Mouse (Mus musculus) MEL (cell line): ENCODE results near the gene Cela1. TPM values are rescaled to one million over a fixed set of nuclear protein-coding genes. Genes with fewer than 3 reads are reported as not detected.
A peak's percentile ranks its signal among the peaks of the same experiment; 100 is the strongest.

Experiments used
- DNase-seq: peaks from one replicate; pipeline ENCODE4 v3.0.0; 2011; ENCODE audit warnings: low read depth, low spot score
- H3K27ac ChIP-seq: 2 replicates; pipeline ENCODE4 v1.5.1; 2012; ENCODE audit warnings: low read depth, mild to moderate bottlenecking, control low read depth, low read length, moderate library complexity; ENCODE audit not compliant: control insufficient read depth
- H3K27me3 ChIP-seq, 2 experiments: fragments of 150-350 bp in 1 of 2; sonication (generic) in 1 of 2; 2 replicates each; pipeline ENCODE4 v1.6.1; 2012; ENCODE audit warnings: low read length in 2 of 2, mild to moderate bottlenecking in 2 of 2, improper control_type of control experiment in 1 of 2, moderate library complexity in 1 of 2; ENCODE audit not compliant: insufficient read depth in 2 of 2, control insufficient read depth in 1 of 2
- H3K36me3 ChIP-seq, 2 experiments: 2 replicates each; pipeline ENCODE4 v1.6.1; 2012 to 2014; ENCODE audit warnings: low read length in 2 of 2, improper control_type of control experiment in 1 of 2, inconsistent platforms in 1 of 2, mild to moderate bottlenecking in 1 of 2; ENCODE audit not compliant: insufficient read depth in 2 of 2, control insufficient read depth in 1 of 2
- H3K4me1 ChIP-seq, 2 experiments: fragments of 150-350 bp in 1 of 2; sonication (generic) in 1 of 2; 2 replicates each; pipeline ENCODE4 v1.6.1; 2012; ENCODE audit warnings: low read length in 2 of 2, improper control_type of control experiment in 1 of 2, mild to moderate bottlenecking in 1 of 2; ENCODE audit not compliant: insufficient read depth in 2 of 2, control insufficient read depth in 1 of 2
- H3K4me3 ChIP-seq, 2 experiments: fragments of 150-350 bp in 1 of 2; sonication (generic) in 1 of 2; 2 replicates each; pipeline ENCODE4 v1.5.1; 2012; ENCODE audit warnings: low read depth in 2 of 2, low read length in 2 of 2, mild to moderate bottlenecking in 2 of 2, moderate library complexity in 2 of 2, control low read depth in 1 of 2, improper control_type of control experiment in 1 of 2; ENCODE audit not compliant: control insufficient read depth in 1 of 2, insufficient read depth in 1 of 2
- H3K79me2 ChIP-seq: 2 replicates; pipeline ENCODE4 v1.6.1; 2012; ENCODE audit warnings: mild to moderate bottlenecking, low read length, moderate library complexity; ENCODE audit not compliant: control insufficient read depth, poor library complexity, insufficient read depth
- H3K9ac ChIP-seq: 2 replicates; pipeline ENCODE4 v1.6.1; 2012; ENCODE audit warnings: low read depth, mild to moderate bottlenecking, control low read depth, low read length, moderate library complexity; ENCODE audit not compliant: control insufficient read depth, poor library complexity, severe bottlenecking
- H3K9me3 ChIP-seq: fragments of 150-350 bp; sonication (generic); replicated peaks from 2 replicates; pipeline ENCODE4 v1.6.1; 2012; ENCODE audit warnings: mild to moderate bottlenecking, low read length, improper control_type of control experiment, moderate library complexity; ENCODE audit not compliant: insufficient read depth
- BHLHE40 ChIP-seq: IDR thresholded peaks from 2 replicates; pipeline ENCODE4 v1.6.1; 2012; ENCODE audit warnings: low read depth, mild to moderate bottlenecking, inconsistent platforms, low read length, improper control_type of control experiment, borderline replicate concordance
- CHD1 ChIP-seq: IDR thresholded peaks from 2 replicates; pipeline ENCODE4 v1.6.1; 2012; ENCODE audit warnings: low read depth, mild to moderate bottlenecking, inconsistent platforms, low read length, improper control_type of control experiment
- CTCF ChIP-seq, 3 experiments: IDR thresholded peaks in 2 of 3; conservative IDR thresholded peaks in 1 of 3; 2 replicates each; pipeline ENCODE4 v1.5.1; 2011 to 2012; ENCODE audit warnings: low read length in 3 of 3, low read depth in 2 of 3, mild to moderate bottlenecking in 2 of 3, improper control_type of control experiment in 1 of 3, inconsistent platforms in 1 of 3, mixed read lengths in 1 of 3, moderate library complexity in 1 of 3; ENCODE audit not compliant: control insufficient read depth in 1 of 3, insufficient read depth in 1 of 3, poor library complexity in 1 of 3, severe bottlenecking in 1 of 3
- ETS1 ChIP-seq: IDR thresholded peaks from 2 replicates; pipeline ENCODE4 v1.6.1; 2012; ENCODE audit warnings: low read depth, mild to moderate bottlenecking, inconsistent platforms, low read length, improper control_type of control experiment, moderate library complexity
- GABPA ChIP-seq: IDR thresholded peaks from 2 replicates; pipeline ENCODE4 v1.6.1; 2012; ENCODE audit warnings: low read depth, mild to moderate bottlenecking, inconsistent platforms, low read length, improper control_type of control experiment, moderate library complexity
- GATA1 ChIP-seq: IDR thresholded peaks from 2 replicates; pipeline ENCODE4 v1.6.1; 2011; ENCODE audit warnings: low read depth, low read length, improper control_type of control experiment
- HCFC1 ChIP-seq: IDR thresholded peaks from 2 replicates; pipeline ENCODE4 v1.6.1; 2012; ENCODE audit warnings: low read depth, mild to moderate bottlenecking, inconsistent platforms, low read length, improper control_type of control experiment, moderate library complexity
- JUND ChIP-seq: IDR thresholded peaks from 2 replicates; pipeline ENCODE4 v1.6.1; 2011; ENCODE audit warnings: low read depth, mild to moderate bottlenecking, improper control_type of control experiment, low read length
- KAT2A ChIP-seq: conservative IDR thresholded peaks from 2 replicates; pipeline ENCODE4 v1.6.1; 2012; ENCODE audit warnings: low read depth, low read length, improper control_type of control experiment, inconsistent platforms
- MAFK ChIP-seq: IDR thresholded peaks from 2 replicates; pipeline ENCODE4 v1.6.1; 2011; ENCODE audit warnings: low read depth, mild to moderate bottlenecking, low read length, improper control_type of control experiment, borderline replicate concordance
- MAX ChIP-seq: IDR thresholded peaks from 2 replicates; pipeline ENCODE4 v1.6.1; 2011; ENCODE audit warnings: low read length, improper control_type of control experiment
- MAZ ChIP-seq: IDR thresholded peaks from 2 replicates; pipeline ENCODE4 v1.6.1; 2012; ENCODE audit warnings: low read depth, mild to moderate bottlenecking, inconsistent platforms, low read length, improper control_type of control experiment
- MEF2A ChIP-seq: IDR thresholded peaks from 2 replicates; pipeline ENCODE4 v1.6.1; 2014; ENCODE audit warnings: low read depth, mild to moderate bottlenecking, inconsistent platforms, low read length, improper control_type of control experiment; ENCODE audit not compliant: poor library complexity, insufficient replicate concordance, severe bottlenecking; ENCODE audit errors: extremely low read depth
- MXI1 ChIP-seq: IDR thresholded peaks from 2 replicates; pipeline ENCODE4 v1.6.1; 2011; ENCODE audit warnings: mild to moderate bottlenecking, low read depth, low read length, improper control_type of control experiment
- MYB ChIP-seq: IDR thresholded peaks from 2 replicates; pipeline ENCODE4 v1.6.1; 2011; ENCODE audit warnings: mild to moderate bottlenecking, low read depth, low read length, improper control_type of control experiment
- MYC ChIP-seq: IDR thresholded peaks from 2 replicates; pipeline ENCODE4 v1.6.1; 2011; ENCODE audit warnings: low read depth, mild to moderate bottlenecking, low read length, improper control_type of control experiment, moderate library complexity
- NELFE ChIP-seq: IDR thresholded peaks from 2 replicates; pipeline ENCODE4 v1.6.1; 2011; ENCODE audit warnings: low read depth, low read length, improper control_type of control experiment
- NRF1 ChIP-seq: IDR thresholded peaks from 2 replicates; pipeline ENCODE4 v1.6.1; 2014; ENCODE audit warnings: low read depth, mild to moderate bottlenecking, inconsistent platforms, low read length, improper control_type of control experiment, moderate library complexity; ENCODE audit not compliant: poor library complexity, insufficient read depth, severe bottlenecking
- POLR2AphosphoS2 ChIP-seq: IDR thresholded peaks from 2 replicates; pipeline ENCODE4 v1.6.1; 2011; ENCODE audit warnings: low read length, improper control_type of control experiment
- POLR2AphosphoS5 ChIP-seq: IDR thresholded peaks from 2 replicates; pipeline ENCODE4 v1.6.1; 2012; ENCODE audit warnings: low read depth, borderline replicate concordance, mild to moderate bottlenecking, inconsistent platforms, low read length, moderate library complexity, mixed read lengths
- SMC3 ChIP-seq: IDR thresholded peaks from 2 replicates; pipeline ENCODE4 v1.6.1; 2011; ENCODE audit warnings: low read depth, low read length, improper control_type of control experiment
- TBP ChIP-seq: IDR thresholded peaks from 2 replicates; pipeline ENCODE4 v1.8.0; 2011; ENCODE audit warnings: low read depth, low read length, improper control_type of control experiment
- TCF12 ChIP-seq: IDR thresholded peaks from 2 replicates; pipeline ENCODE4 v1.6.1; 2014; ENCODE audit warnings: low read depth, mild to moderate bottlenecking, inconsistent platforms, low read length, improper control_type of control experiment, moderate library complexity
- USF1 ChIP-seq: IDR thresholded peaks from 2 replicates; pipeline ENCODE4 v1.6.1; 2014; ENCODE audit warnings: low read depth, mild to moderate bottlenecking, inconsistent platforms, low read length, improper control_type of control experiment, moderate library complexity
- USF2 ChIP-seq, 2 experiments: IDR thresholded peaks; 2 replicates each; pipeline ENCODE4 v1.6.1; 2011 to 2012; ENCODE audit warnings: improper control_type of control experiment in 2 of 2, low read length in 2 of 2, borderline replicate concordance in 1 of 2, inconsistent platforms in 1 of 2, low read depth in 1 of 2, mild to moderate bottlenecking in 1 of 2; ENCODE audit not compliant: insufficient read depth in 1 of 2
- ZC3H11A ChIP-seq: IDR thresholded peaks from 2 replicates; pipeline ENCODE4 v1.6.1; 2012; ENCODE audit warnings: low read depth, mild to moderate bottlenecking, inconsistent platforms, low read length, improper control_type of control experiment
- ZKSCAN1 ChIP-seq: IDR thresholded peaks from 2 replicates; pipeline ENCODE4 v1.6.1; 2012; ENCODE audit warnings: low read depth, mild to moderate bottlenecking, inconsistent platforms, low read length, improper control_type of control experiment, moderate library complexity
- ZMIZ1 ChIP-seq: IDR thresholded peaks from 2 replicates; pipeline ENCODE4 v1.6.1; 2012; ENCODE audit warnings: low read depth, mild to moderate bottlenecking, inconsistent platforms, low read length, improper control_type of control experiment, moderate library complexity
- ZNF384 ChIP-seq: IDR thresholded peaks from 2 replicates; pipeline ENCODE4 v1.6.1; 2012; ENCODE audit warnings: low read depth, mild to moderate bottlenecking, inconsistent platforms, low read length, improper control_type of control experiment
- polyA plus RNA-seq, 2 experiments: library from polyadenylated mRNA; stranded (reverse) in 1 of 2; unstranded in 1 of 2; fragments of >175 nt in 1 of 2; fragments of >200 nt in 1 of 2; gene quantifications; 2 replicates each; pipeline versions ENCODE4 v1.2.1 to v1.2.4; 2012; ENCODE audit warnings: low replicate concordance in 2 of 2, low read depth in 1 of 2; ENCODE audit not compliant: insufficient read length in 2 of 2, insufficient read depth in 1 of 2, missing spikeins in 1 of 2
- total RNA-seq: library from RNA; depleted of rRNA; stranded (reverse); fragments of 300-350 nt; gene quantifications from 2 replicates; pipeline ENCODE4 v1.2.3, GENCODE M21; 2012

The Cela1 gene
- total and polyA plus RNA-seq, 3 experiments: 51.4 to 60.3 TPM; not detected in 1

- peak overlapping the region; percentile 79 for H3K27ac ChIP-seq
- TF ChIP-seq ZC3H11A (no peak), MAZ (no peak), MYB (no peak), ZNF384 (no peak), ZMIZ1 (no peak), GABPA (no peak), POLR2AphosphoS2 (no peak; the same call in 1 of the 2 replicates), MEF2A (no peak)
- TF ChIP-seq, all 39 proteins: peak for 0
- DNase-seq: peak; percentile 74
- Histone ChIP-seq H3K79me2 (peaks cover 38% of the 10 kb centered on the region), H3K9me3 (no peaks in the 10 kb centered on the region), H3K9ac (peak overlapping the region; percentile 75), H3K36me3 (peaks cover 0 to 37% of the 10 kb centered on the region in 2 experiments; a peak in 2 of 4 replicates), H3K27me3 (no peaks in the 10 kb centered on the region), H3K4me1 (peaks cover 26 to 46% of the 10 kb centered on the region in 2 experiments), H3K4me3 (peak overlapping the region; percentile 70 to 90)
Measured at GRCm38 (mm10) chr15:100666851-100667250, 20.9 kb downstream of the Cela1 start.

DNA sequence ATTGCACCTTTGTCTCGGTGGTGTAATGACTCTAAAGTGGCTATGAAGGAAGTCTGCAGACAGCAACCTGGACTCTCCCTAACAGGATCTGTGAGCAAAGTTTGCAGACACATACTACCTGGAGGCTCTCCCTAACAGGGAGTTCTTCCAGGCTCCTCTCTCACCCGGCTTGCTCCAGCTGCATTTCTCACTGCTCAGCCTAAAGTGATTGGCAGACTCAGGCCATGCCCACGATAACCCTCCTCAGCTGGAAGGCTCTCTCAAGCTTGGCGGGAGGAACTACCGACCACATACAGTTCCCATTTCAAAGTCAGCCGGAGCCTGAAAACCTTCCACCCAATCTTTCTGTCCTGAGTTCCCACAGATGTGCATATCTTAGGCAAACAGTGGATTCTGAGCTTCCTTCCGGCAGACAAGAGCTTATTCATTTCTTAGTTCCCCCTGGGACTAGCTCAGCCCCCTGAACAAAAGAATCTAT is 21.5 kb downstream of the Cela1 start:
- H3K9me3 ChIP-seq: no peaks in the 10 kb centered on the region
- H3K9ac ChIP-seq: peak overlapping the region; percentile 75
- H3K27ac ChIP-seq: peak overlapping the region; percentile 79
- peaks cover 38% of the 10 kb centered on the region for H3K79me2 ChIP-seq
- H3K4me1 ChIP-seq: peaks cover 26 to 45% of the 10 kb centered on the region in 2 experiments
- H3K36me3 ChIP-seq: peaks cover 0 to 37% of the 10 kb centered on the region in 2 experiments; a peak in 3 of 4 replicates
- DNase-seq: peak; percentile 96
- no peaks in the 10 kb centered on the region for H3K27me3 ChIP-seq
- H3K4me3 ChIP-seq: peak overlapping the region; percentile 70 to 90
- no peak for TF ChIP-seq KAT2A
- TF ChIP-seq NELFE: no peak; the same call in 1 of the 2 replicates
- TF ChIP-seq ZNF384: no peak
- TF ChIP-seq MAFK: no peak
- TF ChIP-seq HCFC1: no peak
- no peak for TF ChIP-seq GABPA
- TF ChIP-seq JUND: no peak
- TF ChIP-seq MYC: peak; percentile 22; the same call in 1 of the 2 replicates
- no peak for TF ChIP-seq BHLHE40
- peak; percentile 40; the same call in 1 of the 2 replicates for TF ChIP-seq MXI1
- no peak for TF ChIP-seq CTCF (IDR thresholded peaks at IDR 0.05 in 2 of 3, conservative IDR thresholded peaks at IDR 0.05 in 1 of 3; ENCODE audit: control insufficient read depth in 1 of 3, insufficient read depth in 1 of 3, low read depth in 2 of 3, low read length in 3 of 3, poor library complexity in 1 of 3, severe bottlenecking in 1 of 3)
- TF ChIP-seq TBP: peak; percentile 77
- peak; percentile 96 for TF ChIP-seq ETS1
- no peak for TF ChIP-seq ZKSCAN1
- no peak for TF ChIP-seq ZC3H11A
- peak; percentile 18; the same call in 1 of the 2 replicates for TF ChIP-seq MAZ
- TF ChIP-seq ZMIZ1: no peak
- TF ChIP-seq MAX: peak; percentile 50; the same call in 1 of the 2 replicates
- TF ChIP-seq MEF2A: no peak
- no peak for TF ChIP-seq NRF1
- TF ChIP-seq GATA1: peak; percentile 91
- TF ChIP-seq USF1: no peak
- TF ChIP-seq POLR2AphosphoS5: no peak
- peak; percentile 93 for TF ChIP-seq TCF12
- TF ChIP-seq SMC3: no peak
- TF ChIP-seq USF2 (IDR thresholded peaks at IDR 0.05; ENCODE audit: borderline replicate concordance in 1 of 2, insufficient read depth in 1 of 2, low read depth in 1 of 2, low read length in 2 of 2): no peak
- no peak; the same call in 1 of the 2 replicates for TF ChIP-seq CHD1
